Mouse (Mus musculus): ENCODE results near the gene Ush1g. TPM values are rescaled to one million over a fixed set of nuclear protein-coding genes. Genes with fewer than 3 reads are reported as not detected.

Ush1g gene
- polyA plus RNA-seq, 1 experiment from 2014 or later = 0.29 TPM

DNA sequence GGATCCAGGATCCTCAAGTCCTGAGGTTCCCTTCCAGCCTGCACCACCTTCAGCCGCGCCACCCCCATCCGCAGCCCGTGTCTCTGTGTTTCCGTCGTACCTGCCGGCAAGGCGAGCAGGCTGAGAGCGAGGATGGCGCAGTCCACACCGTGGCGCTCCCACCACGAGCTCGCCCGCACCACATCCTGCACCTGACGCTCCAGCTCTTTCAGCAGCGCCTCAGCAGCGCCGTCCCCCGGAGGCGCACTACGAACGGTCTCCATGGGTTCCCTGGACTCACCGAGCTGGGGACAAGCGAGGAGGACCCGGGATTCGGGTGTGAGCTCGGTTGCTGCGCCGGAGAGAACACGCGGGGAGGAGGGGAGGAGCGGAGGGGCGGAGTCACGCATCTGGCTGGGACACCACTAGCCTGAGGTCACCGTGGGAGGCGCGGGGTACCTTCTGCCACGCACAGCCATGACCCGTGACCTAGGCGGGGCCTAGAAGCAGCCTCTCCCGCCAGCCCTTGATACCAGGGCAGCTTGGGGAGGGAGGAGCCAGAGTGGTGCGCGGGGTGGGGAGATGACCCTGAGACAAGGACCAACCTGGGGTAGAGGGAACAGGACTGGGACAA lies 24.5 kb downstream of the Ush1g start, which contains the start of gene Fads6:
Gene Fads6 (minus strand): TSS at position 450 of the 613 bp plus-strand sequence.
- H3K4me3 ChIP-seq (ENCODE audit: low read depth, low read length) = peak within 1 kb of the TSS; percentile 44
- peaks cover 10% of the 10 kb centered on the region for H3K4me1 ChIP-seq (ENCODE audit: insufficient read depth)
- DNase-seq (peak; percentile 80), ATAC-seq (peak; percentile 63)
- peak within 1 kb of the TSS; percentile 70 for H3K4me2 ChIP-seq (ENCODE audit: low read depth, low read length)
- WGBS (ENCODE audit: insufficient replicate concordance) = 2% methylated on average over 44 of the region's 44 CpGs
- H3K9me3 ChIP-seq (ENCODE audit: low read length) = no peaks in the 10 kb centered on the region
- H3K27ac ChIP-seq (ENCODE audit: low read depth) = peak within 1 kb of the TSS; percentile 66
- H3K36me3 ChIP-seq (replicated peaks; ENCODE audit: insufficient read depth, low read length) = 0 out of 2 replicates have a peak, but pooled peaks cover 2% of the 10 kb centered on the region
- TF ChIP-seq EP300 (IDR thresholded peaks at IDR 0.05; ENCODE audit: low read depth) (no peak), CTCF (IDR thresholded peaks at IDR 0.05; ENCODE audit: low read depth) (peak; percentile 59)
- H3K9ac ChIP-seq (replicated peaks) = peak within 1 kb of the TSS; percentile 36
- peaks cover 4% of the 10 kb centered on the region; the same call in 1 of the 2 replicates for H3K27me3 ChIP-seq (ENCODE audit: insufficient read depth, low read length)

DNA sequence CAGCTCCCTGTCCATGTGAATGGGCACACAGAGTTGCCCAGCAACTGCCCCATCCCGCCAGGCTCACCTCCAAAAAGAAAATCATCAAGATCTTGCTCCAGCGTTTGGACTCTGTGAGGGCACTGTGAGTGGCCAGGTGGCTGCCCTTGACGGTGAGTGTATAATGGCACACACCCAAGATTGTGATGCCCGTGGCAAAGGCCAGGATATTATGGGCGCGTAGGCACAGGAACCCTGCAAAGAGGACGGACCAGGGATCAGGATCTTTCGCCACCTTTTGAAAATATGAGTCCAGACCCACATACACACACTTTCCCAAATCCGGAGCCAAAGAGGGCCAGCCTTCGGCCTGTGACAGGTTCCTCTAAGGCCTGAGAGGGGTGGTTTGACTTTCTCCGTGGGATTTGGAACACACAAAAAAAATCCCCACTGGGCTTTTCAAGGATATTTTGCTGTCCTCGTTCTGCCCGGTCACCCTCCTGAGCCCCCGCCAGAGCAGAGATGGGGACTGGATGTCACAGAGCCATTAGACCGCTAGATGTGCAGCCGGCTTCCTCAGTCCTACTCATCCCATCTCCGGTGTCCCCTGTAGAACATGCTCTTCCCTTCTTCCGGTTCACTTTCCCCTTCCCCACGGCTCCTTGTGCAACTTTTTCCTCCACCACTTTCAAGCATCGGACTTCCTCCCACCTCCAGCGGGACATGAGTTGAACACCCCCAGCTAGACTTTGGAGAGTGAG lies 25.2 kb downstream of the Ush1g start:
- ATAC-seq (peak; percentile 12), DNase-seq (peak; percentile 49)
- Histone ChIP-seq H3K4me1 (ENCODE audit: insufficient read depth) (peaks cover 16% of the 10 kb centered on the region), H3K4me2 (ENCODE audit: low read depth, low read length) (peak overlapping the region; percentile 70), H3K36me3 (replicated peaks; ENCODE audit: insufficient read depth, low read length) (0 out of 2 replicates have a peak, but pooled peaks cover 2% of the 10 kb centered on the region), H3K27ac (ENCODE audit: low read depth) (peak overlapping the region; percentile 66), H3K9me3 (ENCODE audit: low read length) (no peaks in the 10 kb centered on the region), H3K27me3 (ENCODE audit: insufficient read depth, low read length) (peaks cover 4% of the 10 kb centered on the region; the same call in 1 of the 2 replicates), H3K9ac (replicated peaks) (peak overlapping the region; percentile 36), H3K4me3 (ENCODE audit: low read depth, low read length) (peak overlapping the region; percentile 44)
- TF ChIP-seq CTCF (IDR thresholded peaks at IDR 0.05; ENCODE audit: low read depth) (no peak), EP300 (IDR thresholded peaks at IDR 0.05; ENCODE audit: low read depth) (no peak)
- 42% methylated on average over 21 of the region's 21 CpGs for WGBS (ENCODE audit: insufficient replicate concordance)

DNA sequence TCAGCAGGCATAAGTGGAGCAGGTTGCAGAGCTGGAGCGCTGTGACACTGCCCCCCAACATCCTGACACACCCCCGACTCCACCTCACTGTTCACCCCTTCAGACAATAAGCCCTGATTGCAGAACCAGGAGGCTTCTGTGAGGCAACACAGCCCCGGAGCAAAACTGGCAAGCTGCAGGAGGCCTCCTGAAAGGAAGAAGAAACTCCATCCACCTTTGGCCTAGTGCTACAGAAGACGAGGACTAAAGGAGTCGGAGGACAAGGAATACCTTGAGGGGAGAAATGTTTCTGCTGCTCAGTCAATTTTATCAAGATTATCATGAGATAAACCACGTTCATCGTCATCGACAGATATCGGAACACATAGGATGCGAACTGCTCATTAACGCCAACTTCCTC lies 25.9 kb downstream of the Ush1g start:
- Histone ChIP-seq H3K9ac (replicated peaks) (peak overlapping the region; percentile 34), H3K4me2 (ENCODE audit: low read depth, low read length) (peak overlapping the region; percentile 70), H3K4me1 (ENCODE audit: insufficient read depth) (peaks cover 19% of the 10 kb centered on the region)

DNA sequence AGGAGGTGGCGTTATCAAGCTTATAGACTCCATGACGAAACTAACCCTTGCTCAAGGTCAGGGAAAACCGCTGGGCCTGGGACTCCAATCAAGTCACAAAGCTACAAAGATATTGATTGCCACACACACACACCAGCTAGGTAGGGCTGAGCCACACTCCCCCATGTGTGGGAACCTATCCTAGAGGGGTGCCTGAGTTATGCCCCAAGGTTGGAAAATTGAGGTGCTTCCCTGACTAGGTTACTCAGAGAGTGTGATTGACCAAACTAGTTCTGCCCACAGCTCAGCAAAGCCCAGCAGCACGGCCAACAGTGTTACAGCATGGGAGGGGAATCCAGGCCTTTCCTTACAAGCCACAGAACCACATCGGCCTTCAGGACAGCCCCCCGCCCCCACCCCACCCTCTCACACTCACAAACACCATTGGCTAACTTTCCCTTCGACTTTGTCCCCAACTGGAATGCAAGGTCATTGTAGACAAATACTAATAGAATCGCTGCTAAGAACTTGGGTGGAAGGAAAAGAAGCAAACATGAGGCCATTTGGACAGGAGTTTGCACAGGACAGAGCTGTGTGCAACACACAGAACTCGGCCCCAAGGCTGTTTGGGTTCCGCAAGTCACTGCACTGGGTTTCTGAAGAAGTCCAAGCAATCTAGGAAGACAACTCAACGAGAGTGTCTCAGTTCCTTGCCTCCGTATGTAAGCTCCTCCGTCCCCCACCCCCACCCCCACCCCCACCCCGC lies 29.0 kb downstream of the Ush1g start:
- peak overlapping the region; percentile 52 for H3K4me2 ChIP-seq (ENCODE audit: low read depth, low read length)
- 0 out of 2 replicates have a peak, but pooled peaks cover 2% of the 10 kb centered on the region for H3K36me3 ChIP-seq (replicated peaks; ENCODE audit: insufficient read depth, low read length)
- no peak overlapping the region for H3K4me3 ChIP-seq (ENCODE audit: low read depth, low read length)
- 46% methylated on average over 14 of the region's 14 CpGs for WGBS (ENCODE audit: insufficient replicate concordance)
- H3K4me1 ChIP-seq (ENCODE audit: insufficient read depth) = peaks cover 22% of the 10 kb centered on the region
- H3K27ac ChIP-seq (ENCODE audit: low read depth) = peak overlapping the region; percentile 96
- no peak overlapping the region for H3K9ac ChIP-seq (replicated peaks)
- TF ChIP-seq EP300 (IDR thresholded peaks at IDR 0.05; ENCODE audit: low read depth) (peak; percentile 39), CTCF (IDR thresholded peaks at IDR 0.05; ENCODE audit: low read depth) (no peak)
- no peaks in the 10 kb centered on the region for H3K9me3 ChIP-seq (ENCODE audit: low read length)
- DNase-seq (peak; percentile 67), ATAC-seq (peak; percentile 73)
- H3K27me3 ChIP-seq (ENCODE audit: insufficient read depth, low read length) = peaks cover 4% of the 10 kb centered on the region; the same call in 1 of the 2 replicates

More for the DNA sequence above, 25.9 kb downstream of the Ush1g start:
- Histone ChIP-seq H3K27me3 (ENCODE audit: insufficient read depth, low read length) (peaks cover 4% of the 10 kb centered on the region; the same call in 1 of the 2 replicates), H3K27ac (ENCODE audit: low read depth) (peak overlapping the region; percentile 66), H3K9me3 (ENCODE audit: low read length) (no peaks in the 10 kb centered on the region), H3K36me3 (replicated peaks; ENCODE audit: insufficient read depth, low read length) (0 out of 2 replicates have a peak, but pooled peaks cover 2% of the 10 kb centered on the region), H3K4me3 (ENCODE audit: low read depth, low read length) (peak overlapping the region; percentile 44)
- TF ChIP-seq CTCF (IDR thresholded peaks at IDR 0.05; ENCODE audit: low read depth) (no peak), EP300 (IDR thresholded peaks at IDR 0.05; ENCODE audit: low read depth) (no peak)
- ATAC-seq = no peak
- DNase-seq = no peak
- WGBS (ENCODE audit: insufficient replicate concordance) = 69% methylated on average over 11 of the region's 11 CpGs

DNA sequence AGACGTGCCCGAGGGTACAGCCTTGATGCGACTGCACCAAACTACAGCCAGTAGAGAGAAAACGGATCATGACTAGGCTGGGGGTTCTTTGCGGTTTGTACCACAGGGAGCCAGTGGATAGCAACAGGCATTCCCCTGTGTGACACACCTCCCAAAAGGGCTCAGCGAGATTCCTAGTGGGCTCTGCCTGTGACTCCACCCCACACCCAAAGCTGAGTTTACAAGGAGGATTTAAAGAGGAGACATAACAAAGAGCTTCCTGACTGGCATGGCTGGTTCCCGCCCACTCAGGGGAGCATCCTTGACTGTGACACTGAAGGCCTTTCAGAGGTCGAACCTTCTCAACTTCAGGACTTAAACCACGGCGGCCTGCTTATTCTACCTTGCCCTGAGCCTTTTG lies 30.3 kb downstream of the Ush1g start:
- H3K9ac ChIP-seq (replicated peaks) = no peak overlapping the region
- H3K4me3 ChIP-seq (ENCODE audit: low read depth, low read length) = no peak overlapping the region
- H3K27me3 ChIP-seq (ENCODE audit: insufficient read depth, low read length) = no peaks in the 10 kb centered on the region
- no peaks in the 10 kb centered on the region for H3K9me3 ChIP-seq (ENCODE audit: low read length)
- ATAC-seq = no peak
- H3K4me2 ChIP-seq (ENCODE audit: low read depth, low read length) = peak overlapping the region; percentile 50
- peak overlapping the region; percentile 96 for H3K27ac ChIP-seq (ENCODE audit: low read depth)
- H3K4me1 ChIP-seq (ENCODE audit: insufficient read depth) = peaks cover 19% of the 10 kb centered on the region
- TF ChIP-seq CTCF (IDR thresholded peaks at IDR 0.05; ENCODE audit: low read depth) (no peak), EP300 (IDR thresholded peaks at IDR 0.05; ENCODE audit: low read depth) (no peak)
- 0 out of 2 replicates have a peak, but pooled peaks cover 2% of the 10 kb centered on the region for H3K36me3 ChIP-seq (replicated peaks; ENCODE audit: insufficient read depth, low read length)
- DNase-seq = no peak
- 73% methylated on average over 10 of the region's 10 CpGs for WGBS (ENCODE audit: insufficient replicate concordance)

Measured in liver, postnatal 0 days (tissue).